Comparison of ENCODE assay signal across 27 mouse cellular contexts in the genomic region with DNA sequence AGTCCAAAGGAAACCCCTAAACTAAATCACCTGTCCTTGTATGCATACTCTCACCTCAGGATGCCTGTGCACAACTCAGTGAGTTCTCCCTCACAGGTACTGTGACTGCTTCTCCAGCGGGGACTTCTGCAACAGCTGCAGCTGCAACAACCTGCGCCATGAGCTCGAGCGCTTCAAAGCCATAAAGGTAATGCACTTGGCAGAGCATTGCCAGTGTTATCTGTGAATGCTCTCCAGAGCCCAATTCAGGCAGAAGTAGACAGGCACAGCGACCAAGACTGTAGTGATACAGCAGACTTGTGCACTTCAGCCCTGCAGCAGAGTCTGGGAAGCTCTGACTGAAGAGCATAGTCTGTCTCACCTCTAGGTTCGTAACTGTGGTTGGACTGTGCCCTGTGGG. TPM values are rescaled to one million over a fixed set of nuclear protein-coding genes. Genes with fewer than 3 reads are reported as not detected.
"Had no signal": no experiment of that assay in that cellular context is flagged by ENCODE, and none has a peak within 500 bp of the region (broad histone marks: within the 10 kb centered on the region; RNA-seq: fewer than 3 reads in every experiment).

No protein-coding gene starts in this region.

- H3K4me1 ChIP-seq: forebrain, embryonic 15.5 days; hindbrain, embryonic 12.5 days; limb, embryonic 13.5 days; limb, embryonic 15.5 days; liver, embryonic 12.5 days had no signal

- ATAC-seq: forebrain, embryonic 15.5 days; intestine, embryonic 16.5 days; liver, embryonic 12.5 days had no signal

- H3K36me3 ChIP-seq: forebrain, embryonic 15.5 days; hindbrain, embryonic 12.5 days; hindbrain, embryonic 15.5 days; kidney, embryonic 15.5 days; limb, embryonic 13.5 days; limb, embryonic 15.5 days; liver, embryonic 12.5 days had no signal

- DNase-seq: forebrain, postnatal 0 days; gastrocnemius, postnatal 14 days; gastrocnemius, postnatal 36 days; heart, adult 11 months; heart, postnatal 36 days; kidney, adult 11 months; kidney, adult 2 months; kidney, adult 9 months; kidney, postnatal 14 days; kidney, postnatal 36 days; layer of hippocampus, adult 9-11 months; layer of hippocampus, postnatal 36 days had no signal

- H3K4me3 ChIP-seq: forebrain, embryonic 15.5 days; hindbrain, embryonic 12.5 days; hindbrain, embryonic 15.5 days; kidney, embryonic 15.5 days; limb, embryonic 13.5 days; limb, embryonic 15.5 days; liver, embryonic 12.5 days had no signal

- H3K27me3 ChIP-seq: forebrain, embryonic 15.5 days; hindbrain, embryonic 15.5 days; kidney, embryonic 15.5 days; limb, embryonic 15.5 days had no signal

- H3K27ac ChIP-seq: forebrain, embryonic 15.5 days; hindbrain, embryonic 12.5 days; hindbrain, embryonic 15.5 days; kidney, embryonic 15.5 days; kidney, postnatal 0 days; limb, embryonic 13.5 days; limb, embryonic 15.5 days; liver, embryonic 12.5 days; liver, embryonic 14.5 days had no signal

- H3K9me3 ChIP-seq: forebrain, embryonic 15.5 days; hindbrain, embryonic 15.5 days; kidney, embryonic 15.5 days; limb, embryonic 15.5 days; liver, embryonic 12.5 days had no signal

- H3K9ac ChIP-seq: forebrain, embryonic 15.5 days; forebrain, postnatal 0 days; hindbrain, embryonic 12.5 days; hindbrain, embryonic 15.5 days; kidney, embryonic 15.5 days; limb, embryonic 13.5 days; limb, embryonic 15.5 days; liver, embryonic 12.5 days; liver, embryonic 14.5 days had no signal

- H3K4me2 ChIP-seq: forebrain, embryonic 15.5 days; heart, embryonic 11.5 days; hindbrain, embryonic 12.5 days; hindbrain, embryonic 15.5 days; kidney, embryonic 15.5 days; limb, embryonic 13.5 days; limb, embryonic 15.5 days; liver, embryonic 12.5 days had no signal

RNA-seq across cellular contexts. Expression of gene Gal, which starts 12.0 kb away (rescaled TPM):
- total RNA-seq: heart, postnatal 36 days; hematopoietic stem cell, adult 5-6 weeks; left cerebral cortex, adult 18-20 months had no signal
- polyA plus RNA-seq: liver, adult 2 months; liver, embryonic 16.5 days had no signal
